Mouse (Mus musculus): ENCODE measurements around the gene Tnp2.
A peak's percentile ranks its signal among the peaks of the same experiment; 100 is the strongest.
"Not testable (repeated sequence)": the region's sequence is repeated elsewhere in the genome, so short reads cannot be mapped to it uniquely, and the experiment has no call there.

Tnp2 gene

DNA sequence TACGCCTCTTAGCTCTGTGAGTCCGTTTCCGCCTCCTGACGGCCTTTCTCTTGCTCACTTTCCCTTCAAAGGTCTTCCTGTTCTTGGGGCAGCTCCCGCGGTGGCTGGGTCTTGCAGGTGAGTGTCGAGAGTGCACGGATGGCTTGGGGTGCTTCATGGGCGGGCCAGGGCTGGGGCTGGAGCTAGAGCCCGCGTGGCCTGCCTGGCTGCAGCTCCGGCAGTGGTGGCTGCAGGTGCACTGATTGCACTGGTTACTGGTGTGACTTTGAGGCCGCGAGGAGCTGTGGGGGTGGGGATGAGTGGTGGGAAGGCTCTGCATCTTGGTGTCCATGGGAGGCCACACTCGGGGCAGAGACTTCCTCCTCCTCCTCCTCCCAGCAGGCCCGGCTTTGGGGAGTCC is at the start of gene Tnp2:
Tnp2 (minus strand) TSS at position 390 of the 400 bp plus-strand sequence.
- DNase-seq (ENCODE audit: low spot score in 2 of 2), result no peak

DNA sequence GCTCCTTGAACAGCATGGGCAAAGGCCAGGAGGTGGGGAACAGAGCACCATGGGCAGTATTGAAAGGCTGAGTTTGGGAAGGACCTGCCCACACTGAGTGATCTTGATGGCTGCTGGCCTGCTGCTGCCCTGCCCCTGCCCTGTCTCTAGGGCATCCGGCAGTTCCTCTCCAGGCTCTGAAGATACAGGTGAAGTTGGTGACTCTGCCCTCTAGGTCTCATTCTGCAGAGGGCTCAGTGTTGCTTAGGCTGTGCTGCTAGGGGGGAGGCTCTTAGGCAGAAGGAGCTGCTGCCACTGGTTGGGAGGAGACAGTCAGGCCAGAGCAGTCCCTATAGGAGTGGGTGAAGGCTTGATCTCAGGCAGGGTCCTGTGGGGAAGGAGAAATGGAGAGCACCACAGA is 49.4 kb upstream of the Tnp2 start:
- no peak for DNase-seq (ENCODE audit: low spot score in 2 of 2)

DNA sequence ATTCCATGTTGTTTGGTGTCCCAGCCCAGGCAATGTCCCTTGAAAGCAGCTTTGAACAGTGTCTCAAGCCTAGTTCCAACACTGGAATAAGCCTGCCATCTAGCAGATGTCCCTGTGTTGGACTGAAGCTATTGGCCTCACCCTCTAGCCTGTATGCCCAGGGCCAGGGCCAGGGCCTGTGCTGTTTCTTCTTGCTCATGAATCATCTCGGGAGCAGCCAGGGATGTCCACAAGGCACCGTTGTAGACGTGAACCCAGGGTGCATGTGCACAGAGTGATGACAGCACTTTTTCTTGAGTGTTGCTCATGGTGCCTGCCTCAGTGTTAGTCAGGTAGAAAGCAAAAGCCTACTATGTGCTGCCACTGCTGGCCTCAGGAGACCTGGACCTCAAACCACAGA is 48.8 kb upstream of the Tnp2 start:
- DNase-seq (ENCODE audit: low spot score in 2 of 2), result no peak

DNA sequence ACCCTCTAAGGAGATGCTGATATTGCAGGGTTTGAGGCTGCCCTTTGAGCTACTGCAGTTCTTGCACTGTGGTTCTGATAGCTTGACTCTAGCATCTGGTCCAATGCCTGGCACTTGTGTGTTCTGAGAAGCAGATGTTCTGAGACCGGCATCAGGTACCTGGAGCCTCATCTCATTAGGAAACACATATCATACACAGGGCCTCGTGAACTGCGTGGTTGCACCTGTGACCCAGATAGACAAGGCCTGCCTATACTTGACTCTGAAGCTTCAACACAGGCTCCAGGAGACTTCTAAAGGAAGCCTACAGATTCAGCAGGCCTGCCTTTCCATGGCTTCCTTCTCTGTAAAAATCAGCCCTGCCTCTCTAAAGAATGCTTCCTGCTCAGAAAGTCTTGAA is 47.9 kb upstream of the Tnp2 start:
- no peak for DNase-seq (ENCODE audit: low spot score in 2 of 2)

DNA sequence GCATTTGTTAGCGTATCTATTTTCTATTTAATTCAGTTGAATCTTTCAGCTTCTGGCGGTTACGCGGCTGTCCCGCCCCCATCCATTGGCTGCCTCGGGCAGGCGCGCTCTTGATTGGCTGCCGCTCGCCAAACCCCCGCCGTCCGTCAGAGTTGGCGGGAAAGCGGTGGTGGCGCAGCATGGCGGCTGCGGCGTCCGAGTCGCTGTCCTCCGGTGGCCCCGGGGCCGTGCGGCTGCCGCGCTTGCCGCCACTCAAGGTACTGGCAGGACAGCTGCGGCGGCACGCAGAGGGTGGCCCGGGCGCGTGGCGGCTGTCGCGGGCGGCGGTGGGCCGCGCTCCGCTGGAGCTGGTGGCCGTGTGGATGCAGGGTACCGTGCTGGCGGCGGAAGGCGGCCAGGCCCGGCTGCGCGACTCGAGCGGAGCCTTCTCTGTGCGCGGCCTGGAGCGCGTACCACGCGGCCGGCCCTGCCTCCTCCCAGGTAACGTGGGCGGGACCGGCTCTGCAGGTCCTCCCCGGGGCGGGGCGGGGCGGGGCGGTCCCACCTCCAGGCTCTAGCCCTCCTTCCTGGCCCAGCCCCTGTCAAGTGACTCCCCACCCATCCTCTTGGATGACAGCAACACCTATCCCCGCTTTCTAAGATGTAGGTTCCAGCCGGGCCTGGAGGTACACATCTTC is 46.6 kb upstream of the Tnp2 start, which contains the start of gene Rmi2:
Rmi2 (plus strand) TSS at position 149 of the 677 bp plus-strand sequence.
- peak; percentile 11 to 72 for DNase-seq (ENCODE audit: low spot score in 2 of 2)

DNA sequence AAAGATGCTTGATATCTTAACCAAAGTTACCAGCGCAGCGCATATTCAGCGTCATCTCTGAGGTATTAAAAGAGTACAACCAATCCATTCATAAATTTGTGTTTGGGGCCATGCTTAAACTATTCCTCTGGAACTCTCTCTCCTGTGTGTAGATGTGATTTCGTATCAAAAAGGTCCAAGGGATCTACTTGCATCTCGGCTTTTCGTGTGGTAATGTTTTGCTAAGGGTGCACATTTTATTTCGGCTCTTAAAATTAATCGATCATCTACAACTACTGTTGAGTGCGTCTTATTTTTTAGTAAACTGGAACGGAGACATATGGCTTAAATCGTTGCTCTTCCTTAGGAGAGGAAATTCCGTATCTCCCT is 46.1 kb upstream of the Tnp2 start:
- no peak for DNase-seq (ENCODE audit: low spot score in 2 of 2)

DNA sequence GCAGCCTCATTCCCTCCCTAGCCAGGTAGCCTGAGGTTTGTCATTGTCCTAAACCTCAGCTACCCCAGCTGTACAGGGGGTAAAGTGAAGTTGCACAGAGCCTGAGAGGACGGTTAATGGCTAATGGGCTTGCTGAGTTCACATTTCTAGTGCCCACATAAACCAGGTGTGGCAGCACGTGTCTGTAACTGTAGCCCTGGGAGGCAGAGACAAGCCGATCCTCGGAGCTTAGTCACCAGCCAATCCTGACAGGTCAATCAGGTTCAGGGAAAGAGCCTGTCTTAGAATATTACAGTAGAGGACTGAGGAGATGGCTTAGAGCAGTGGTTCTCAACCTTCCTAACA is 40.0 kb upstream of the Tnp2 start:
- no peak for DNase-seq (ENCODE audit: low spot score in 2 of 2)

DNA sequence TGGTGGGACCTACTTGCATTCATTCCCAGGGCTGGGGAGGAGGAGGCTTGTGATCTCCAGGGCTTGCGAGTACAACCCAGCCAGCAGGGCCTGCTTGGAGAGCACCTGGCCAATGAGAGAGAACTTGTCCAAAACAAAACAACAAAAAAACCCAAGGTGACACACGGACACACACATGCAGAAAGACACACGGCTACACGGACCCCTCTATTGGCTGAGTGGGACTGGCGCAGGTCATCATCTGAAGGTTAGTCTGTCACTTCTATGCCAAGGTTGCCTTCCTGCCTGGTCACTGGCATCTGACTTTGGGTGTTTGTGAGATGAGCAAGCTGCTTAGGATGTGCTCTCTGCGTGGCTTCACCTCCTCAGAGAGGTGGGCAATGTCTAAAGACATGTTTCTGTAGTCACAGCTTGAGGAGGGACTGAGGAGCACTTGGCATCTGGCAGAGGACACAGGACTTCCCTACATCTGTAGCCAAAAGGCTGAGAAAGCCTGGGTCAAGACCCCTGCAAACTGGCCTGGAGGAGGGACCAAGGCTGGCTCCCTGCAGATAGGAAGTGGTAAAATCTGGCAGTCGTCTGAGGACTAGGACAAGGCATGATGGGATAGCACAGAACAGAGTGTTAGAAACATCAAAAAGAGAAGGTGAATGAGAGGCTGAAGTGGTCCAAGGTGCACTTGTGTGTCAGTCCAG is 39.5 kb upstream of the Tnp2 start:
- DNase-seq (ENCODE audit: low spot score in 2 of 2), result no peak

DNA sequence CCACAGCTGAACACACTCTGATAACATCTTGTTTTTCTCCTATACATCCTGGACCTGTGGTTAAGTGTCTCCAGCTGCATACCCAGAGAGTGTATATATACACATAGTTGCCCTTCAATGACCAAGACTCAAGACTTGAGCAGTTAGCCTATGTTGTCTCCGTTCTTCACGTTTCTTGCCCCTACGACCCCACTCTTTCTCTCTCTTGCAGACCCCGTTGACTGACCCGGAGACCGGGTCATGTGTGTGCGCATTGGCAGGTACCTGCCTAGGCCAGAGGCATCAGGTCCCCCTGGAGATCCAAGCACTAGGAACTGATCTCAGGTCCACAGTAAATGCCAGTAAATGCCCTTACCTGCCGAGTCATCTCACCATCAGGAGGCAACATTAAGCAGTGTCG is 38.8 kb upstream of the Tnp2 start:
- no peak for DNase-seq (ENCODE audit: low spot score in 2 of 2)

DNA sequence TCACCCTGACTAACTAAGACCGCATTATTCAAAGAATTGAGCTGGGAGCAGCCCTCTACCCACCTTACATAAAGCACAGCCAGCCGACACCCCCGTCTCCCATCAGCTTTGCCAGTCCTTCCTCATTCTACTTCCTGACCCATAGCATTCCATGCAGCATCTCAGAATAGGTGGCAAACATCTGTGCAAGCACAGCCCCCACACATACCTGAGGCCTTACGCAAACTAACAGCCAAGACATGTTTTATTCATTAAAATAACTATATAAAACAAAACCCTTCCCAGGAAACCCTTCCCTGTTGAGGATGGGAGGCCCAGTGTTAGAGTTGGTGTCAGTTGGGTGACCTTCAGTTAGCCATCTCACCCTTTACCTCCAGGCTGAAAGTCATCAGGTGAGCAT is 37.4 kb upstream of the Tnp2 start:
- DNase-seq (ENCODE audit: low spot score in 2 of 2), result no peak

DNA sequence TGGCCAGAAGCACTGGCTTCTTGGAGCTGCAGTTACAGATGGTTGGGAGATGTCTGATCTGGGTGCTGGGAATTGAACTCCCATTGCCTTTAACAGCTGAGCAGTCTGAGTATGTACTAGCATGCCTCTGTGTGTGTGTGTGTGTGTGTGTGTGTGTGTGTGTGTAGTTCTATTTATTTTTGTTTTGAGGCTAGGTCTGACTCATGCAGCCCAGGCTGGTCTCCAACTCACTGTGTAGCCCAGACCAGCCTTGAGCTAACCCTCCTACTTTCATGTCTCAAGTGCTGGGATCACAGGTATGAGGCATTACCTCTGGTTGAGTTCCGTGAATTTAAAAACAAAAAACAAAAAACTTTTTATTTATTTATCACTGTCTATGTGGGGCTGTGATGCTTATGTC is 36.1 kb upstream of the Tnp2 start:
- no peak for DNase-seq (ENCODE audit: low spot score in 2 of 2)

DNA sequence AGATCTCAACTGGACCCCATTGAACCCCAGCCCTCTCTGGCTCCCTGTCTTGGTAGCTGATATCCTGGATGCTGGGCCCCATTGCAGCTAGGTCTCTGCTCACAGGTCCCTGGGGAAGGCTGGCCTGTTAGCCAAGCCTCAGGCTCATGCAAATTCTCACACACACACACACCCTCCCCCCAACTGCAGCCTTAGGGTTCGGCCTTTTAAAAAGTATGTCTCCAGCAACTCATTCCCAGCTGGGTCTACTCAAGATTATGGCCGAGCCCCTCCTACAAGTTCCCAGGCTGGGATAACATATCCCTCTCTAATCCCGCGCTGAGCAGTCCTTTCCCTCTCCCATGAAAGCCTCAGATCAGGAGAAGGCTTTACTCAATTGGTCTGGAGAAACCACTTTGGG is 32.9 kb upstream of the Tnp2 start:
- no peak for DNase-seq (ENCODE audit: low spot score in 2 of 2)

DNA sequence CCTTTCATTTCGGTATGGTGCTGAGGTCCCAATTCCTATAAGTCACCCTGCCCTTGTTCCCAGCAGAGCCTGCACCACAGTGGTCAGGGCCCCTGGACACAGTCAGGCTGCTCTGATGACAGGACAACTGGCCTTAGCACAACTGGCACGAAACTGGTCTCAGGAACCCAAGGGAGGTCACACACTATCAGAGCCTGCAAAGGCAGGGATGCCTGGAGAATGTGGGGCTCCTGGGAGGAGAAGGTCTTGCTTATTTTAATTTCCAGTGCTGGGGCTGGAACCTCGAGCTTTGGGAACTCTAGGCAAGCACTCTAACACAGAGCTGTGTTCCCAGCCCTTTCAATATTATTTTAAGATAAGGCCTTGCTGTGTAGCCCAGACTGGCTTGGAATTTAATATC is 31.5 kb upstream of the Tnp2 start:
- no peak for DNase-seq (ENCODE audit: low spot score in 2 of 2)

DNA sequence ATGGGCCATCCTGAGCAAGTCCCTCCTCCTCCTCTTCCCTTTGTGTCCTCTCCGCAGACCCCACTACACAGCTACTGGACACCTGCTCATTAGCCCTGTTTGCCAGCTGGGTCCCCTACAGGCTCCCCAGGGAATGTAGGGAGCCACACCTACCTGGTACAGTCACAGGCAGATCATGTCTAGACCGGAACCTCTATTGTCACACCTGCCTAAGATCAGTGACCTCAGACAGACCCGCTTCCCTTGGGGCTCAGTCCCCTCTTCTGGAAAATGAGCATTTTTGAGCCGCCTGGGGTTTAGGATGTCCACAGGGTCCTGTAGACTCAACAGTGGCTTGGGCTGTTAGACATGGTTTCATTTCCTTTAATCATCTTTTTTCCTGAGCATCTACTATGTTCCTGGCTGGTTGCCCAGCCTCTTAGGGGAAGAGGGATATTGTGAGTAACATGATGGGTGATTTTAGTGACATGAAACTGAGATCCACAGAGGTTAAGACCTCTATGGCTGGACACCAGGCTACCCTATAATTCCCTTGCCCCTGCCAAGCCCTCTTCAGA is 30.2 kb upstream of the Tnp2 start:
- no peak for DNase-seq (ENCODE audit: low spot score in 2 of 2)

DNA sequence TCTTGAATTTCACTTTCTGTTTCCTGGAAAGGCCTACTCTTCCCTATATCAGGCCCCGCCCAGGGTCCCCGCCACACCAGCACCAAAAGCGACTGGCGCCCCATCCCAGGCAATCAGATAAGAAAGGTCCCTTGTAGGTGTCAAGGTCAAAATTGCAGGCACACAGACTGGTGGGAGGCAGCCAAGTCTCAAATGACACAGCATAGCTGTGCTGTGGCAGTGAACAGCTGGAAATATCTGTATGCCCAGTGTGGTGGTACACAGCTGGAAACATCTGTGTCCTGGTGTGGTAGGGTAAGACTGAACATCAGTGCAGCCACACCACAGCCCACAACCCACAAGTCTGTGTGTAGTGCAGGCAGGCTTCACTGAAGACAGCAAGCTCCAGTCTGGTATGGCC is 26.4 kb upstream of the Tnp2 start:
- no peak for DNase-seq (ENCODE audit: low spot score in 2 of 2)

DNA sequence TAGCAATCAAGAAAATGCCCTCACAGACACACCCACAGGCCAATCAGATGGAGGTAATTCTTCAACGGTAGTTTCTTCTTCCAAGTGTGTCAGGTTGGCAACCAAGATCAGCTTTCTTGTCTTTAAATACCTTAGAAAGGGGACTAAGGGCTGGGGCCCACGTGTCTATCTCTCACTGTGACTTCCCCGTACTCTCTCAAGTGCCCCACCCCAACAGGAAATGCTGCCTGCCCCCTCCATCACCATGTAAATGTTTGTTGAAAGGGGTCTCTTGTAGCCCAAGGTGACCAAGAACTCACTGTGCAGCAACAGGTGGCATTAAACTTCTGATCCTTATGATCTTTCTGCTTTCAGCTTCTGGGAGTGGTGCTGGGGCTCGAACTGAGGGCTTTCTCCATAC is 25.3 kb upstream of the Tnp2 start:
- no peak for DNase-seq (ENCODE audit: low spot score in 2 of 2)

DNA sequence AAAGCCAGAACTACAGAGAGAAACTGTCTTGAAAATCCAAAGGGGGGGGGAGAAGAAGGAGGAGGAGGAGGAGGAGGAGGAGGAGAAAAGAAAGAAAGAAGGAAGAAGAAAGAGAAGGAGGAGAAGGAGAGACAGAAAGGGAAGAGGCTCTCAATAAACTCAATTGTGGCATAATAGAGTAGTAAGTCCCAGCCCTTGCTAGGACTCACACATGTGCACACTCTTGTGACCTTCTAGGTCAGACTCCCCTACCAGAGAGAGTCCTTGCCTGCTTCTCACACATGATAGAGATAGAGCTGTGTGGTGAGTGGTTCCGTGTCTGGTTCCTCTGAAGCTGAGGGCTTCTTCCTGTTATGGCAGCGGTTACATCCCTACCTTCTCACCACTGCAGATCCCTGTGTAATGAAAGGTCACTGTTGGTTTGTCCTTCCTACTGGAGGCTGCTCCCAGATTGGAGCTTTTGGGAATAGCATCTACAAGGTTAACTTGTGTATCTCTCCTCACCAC is 24.5 kb upstream of the Tnp2 start, which contains the start of gene Gm11172:
Gm11172 (plus strand) TSS at position 51 of the 507 bp plus-strand sequence.
- no peak for DNase-seq (ENCODE audit: low spot score in 2 of 2)

DNA sequence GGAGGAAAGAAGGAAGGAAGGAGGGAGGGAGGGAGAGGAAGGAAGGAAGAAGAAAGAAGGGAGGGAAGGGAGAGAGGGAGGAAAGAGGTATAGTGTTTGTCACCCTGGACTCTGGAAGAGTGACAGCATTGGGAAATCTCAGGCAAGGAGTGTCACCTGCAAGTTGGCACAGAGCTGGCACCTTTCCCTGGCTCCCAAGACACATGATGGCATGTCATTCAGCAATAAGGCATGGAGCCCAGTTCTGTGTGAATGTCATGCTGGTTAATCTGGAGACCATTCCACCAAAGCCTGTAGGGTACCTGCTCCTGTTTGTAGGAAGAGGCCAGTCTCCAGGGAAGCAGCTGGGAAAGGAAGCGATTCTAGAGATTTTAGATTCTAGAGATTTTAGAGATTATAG is 21.9 kb upstream of the Tnp2 start:
- no peak for DNase-seq (ENCODE audit: low spot score in 2 of 2)

DNA sequence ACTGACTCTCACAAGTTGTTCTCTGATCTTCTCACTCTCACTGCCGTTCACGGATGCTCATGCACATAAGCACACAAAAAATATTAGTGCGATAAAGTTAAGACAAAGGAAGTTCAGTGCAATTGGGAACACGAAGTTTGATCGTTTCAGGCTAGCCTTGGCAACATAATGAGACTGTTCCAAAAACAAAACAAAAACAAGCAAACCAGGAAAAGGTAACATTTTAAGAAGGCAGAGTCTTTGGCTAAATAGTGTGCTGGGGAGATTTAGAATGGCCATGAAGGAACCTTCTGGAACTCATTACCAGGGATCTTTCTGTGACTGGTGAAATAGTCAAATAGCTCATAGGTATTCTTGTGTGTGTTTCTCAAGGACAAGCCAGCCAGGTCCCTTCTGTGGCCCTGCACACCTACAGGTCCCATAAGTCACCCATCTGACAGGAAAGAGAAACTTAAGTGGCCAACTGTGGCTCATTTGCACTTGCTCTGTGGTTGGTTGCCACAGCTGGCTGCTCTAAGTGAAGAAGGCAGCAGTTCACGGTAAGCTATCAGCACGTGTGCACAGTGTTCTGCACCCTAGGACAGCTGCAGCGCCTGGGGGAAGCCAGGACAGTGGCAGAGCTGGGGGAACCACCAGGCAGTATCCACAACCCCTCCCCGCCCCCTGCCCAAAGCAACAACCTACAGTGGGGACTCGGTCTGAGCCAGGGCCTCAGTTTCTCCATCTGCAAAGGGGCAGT is 17.5 kb upstream of the Tnp2 start, which contains the start of gene Prm1:
Prm1 (minus strand) TSS at position 51 of the 739 bp plus-strand sequence.
- no peak for DNase-seq (ENCODE audit: low spot score in 2 of 2)

DNA sequence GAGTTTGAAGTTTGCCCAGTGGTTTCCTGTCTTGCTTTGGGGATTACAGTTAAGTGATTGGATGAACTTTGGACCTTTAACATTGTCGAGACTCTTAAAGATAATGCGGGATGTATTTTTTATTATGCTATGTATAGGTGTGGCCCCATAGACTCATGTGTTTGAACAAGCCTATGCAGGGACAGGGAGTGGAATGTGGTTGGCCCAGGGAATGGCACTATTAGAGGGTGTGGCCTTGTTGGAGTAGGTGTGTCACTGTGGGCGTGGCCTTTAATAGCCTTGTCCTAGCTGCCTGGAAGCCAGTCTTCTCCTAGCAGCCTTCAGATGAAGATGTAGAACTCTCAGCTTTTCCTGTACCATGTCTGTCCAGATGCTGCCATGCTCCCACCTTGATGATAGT is 14.0 kb upstream of the Tnp2 start:
- DNase-seq (ENCODE audit: low spot score in 2 of 2), result not testable (repeated sequence)

DNA sequence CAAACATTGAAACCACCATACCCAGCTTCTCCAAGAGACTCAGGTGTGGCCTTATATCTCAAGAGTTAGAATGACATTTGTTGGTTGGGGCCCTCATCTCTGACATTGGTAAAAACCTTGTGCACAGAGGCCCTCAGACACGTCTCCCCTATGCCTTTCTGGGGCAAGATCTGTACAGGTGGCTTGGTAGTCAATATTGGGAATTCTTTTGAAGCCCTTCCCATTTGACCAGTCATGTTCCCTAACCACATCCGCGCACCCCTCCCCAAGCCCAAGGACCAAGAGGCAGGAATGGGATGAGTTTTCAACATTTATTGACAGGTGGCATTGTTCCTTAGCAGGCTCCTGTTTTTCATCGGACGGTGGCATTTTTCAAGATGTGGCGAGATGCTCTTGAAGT is 7.6 kb upstream of the Tnp2 start, which contains the start of gene Prm2:
Prm2 (minus strand) TSS at position 101 of the 400 bp plus-strand sequence.
- DNase-seq (ENCODE audit: low spot score in 2 of 2), result no peak

DNA sequence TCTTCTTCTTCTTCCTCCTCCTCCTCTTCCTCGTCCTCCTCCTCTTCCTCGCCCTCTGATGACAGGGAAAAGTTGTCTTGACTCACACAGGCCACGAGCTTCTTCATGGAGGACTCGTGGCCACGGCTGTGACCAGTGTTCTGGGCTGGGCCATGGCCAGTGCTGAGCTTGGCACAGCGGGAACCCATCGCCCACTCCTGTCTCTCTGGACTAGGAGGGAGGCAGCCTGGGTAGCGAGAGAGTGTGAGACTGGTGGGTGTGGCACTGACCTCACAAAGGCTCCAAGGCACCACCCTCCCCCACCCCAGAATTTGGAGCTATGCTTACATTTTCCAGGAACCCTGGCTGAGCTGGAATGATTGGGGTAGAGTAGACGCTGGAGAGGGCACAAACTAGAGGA is 2.2 kb upstream of the Tnp2 start, which contains the start of gene Prm3:
Prm3 (minus strand) TSS at position 213 of the 400 bp plus-strand sequence.
- DNase-seq (ENCODE audit: low spot score in 2 of 2), result no peak

Data from left cerebral cortex, adult 9 months (tissue).